Mouse (Mus musculus) small intestine, adult 2 months (tissue): Measurements from ENCODE around the gene G0s2.

Experiments
- CTCF ChIP-seq: fragments of 200-500 bp; IDR thresholded peaks from 2 replicates; pipeline ENCODE4 v1.5.1; 2012; ENCODE audit warnings: low read depth, mild to moderate bottlenecking, control low read depth, inconsistent platforms, low read length, moderate library complexity, mixed read lengths; ENCODE audit not compliant: insufficient replicate concordance, insufficient read length; ENCODE audit errors: extremely low read depth
- POLR2A ChIP-seq: fragments of 200-500 bp; IDR thresholded peaks from 2 replicates; pipeline ENCODE4 v1.6.1; 2012; ENCODE audit warnings: low read depth, mild to moderate bottlenecking, control low read depth, inconsistent platforms, low read length, moderate library complexity

GRCm38 (mm10) chr1:193317159-193317559 lies 44.1 kb upstream of the G0s2 start:
- TF ChIP-seq CTCF: no peak
- TF ChIP-seq POLR2A: no peak
